Mouse (Mus musculus) erythroblast, embryonic 14.5 days (primary cell): ENCODE measurements around the gene Slmap.

Experiments used
- GATA1 ChIP-seq: IDR thresholded peaks from 2 replicates; pipeline ENCODE4 v1.6.1; 2012; ENCODE audit warnings: low read length, inconsistent platforms, mixed read lengths
- TAL1 ChIP-seq: IDR thresholded peaks from 3 replicates; pipeline ENCODE4 v1.6.1; 2012; ENCODE audit warnings: low read length, inconsistent platforms, mixed read lengths

GRCm38 (mm10) chr14:26583645-26584044 is 48.9 kb upstream of the Slmap start:
- no peak for TF ChIP-seq GATA1
- no peak for TF ChIP-seq TAL1
